Mouse (Mus musculus): ENCODE results near the gene Tmed5.

DNA sequence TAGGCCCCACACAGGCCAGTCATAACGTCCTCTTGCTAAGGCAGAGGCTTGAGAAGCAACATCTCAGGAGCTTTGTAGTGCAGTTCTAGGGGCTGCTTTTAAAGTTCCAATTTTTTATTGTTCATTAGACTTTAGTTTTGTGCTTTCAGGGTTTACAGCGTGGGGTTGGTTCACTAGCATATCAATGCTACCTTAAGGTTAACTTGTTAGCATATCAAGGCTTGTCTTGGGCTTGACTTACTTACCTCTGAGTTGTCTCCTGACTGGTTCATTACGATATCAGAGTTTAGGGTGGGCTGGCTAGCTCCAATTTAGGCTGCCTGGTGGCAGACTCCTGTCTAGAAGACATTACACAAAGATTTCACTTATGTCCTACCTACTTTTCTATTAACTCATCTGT is 34.7 kb downstream of the Tmed5 start:
- TF ChIP-seq CTCF (IDR thresholded peaks at IDR 0.05 in 2 of 3, conservative IDR thresholded peaks at IDR 0.05 in 1 of 3; ENCODE audit: control insufficient read depth in 1 of 3, insufficient read depth in 1 of 3, low read depth in 2 of 3, low read length in 3 of 3, poor library complexity in 1 of 3, severe bottlenecking in 1 of 3): no peak
- no peak for TF ChIP-seq SIN3A (IDR thresholded peaks at IDR 0.05; ENCODE audit: low read length)
- TF ChIP-seq CHD1 (IDR thresholded peaks at IDR 0.05; ENCODE audit: low read depth, low read length): no peak
- TF ChIP-seq USF1 (IDR thresholded peaks at IDR 0.05; ENCODE audit: low read depth, low read length): no peak
- TF ChIP-seq CHD2 (IDR thresholded peaks at IDR 0.05; ENCODE audit: low read length): no peak
- TF ChIP-seq POLR2A (IDR thresholded peaks at IDR 0.05; ENCODE audit: control insufficient read depth in 1 of 2, insufficient read depth in 1 of 2, low read depth in 1 of 2, low read length in 2 of 2, poor library complexity in 1 of 2): no peak
